18 mouse cellular contexts compared by ENCODE assay signal in the genomic region with DNA sequence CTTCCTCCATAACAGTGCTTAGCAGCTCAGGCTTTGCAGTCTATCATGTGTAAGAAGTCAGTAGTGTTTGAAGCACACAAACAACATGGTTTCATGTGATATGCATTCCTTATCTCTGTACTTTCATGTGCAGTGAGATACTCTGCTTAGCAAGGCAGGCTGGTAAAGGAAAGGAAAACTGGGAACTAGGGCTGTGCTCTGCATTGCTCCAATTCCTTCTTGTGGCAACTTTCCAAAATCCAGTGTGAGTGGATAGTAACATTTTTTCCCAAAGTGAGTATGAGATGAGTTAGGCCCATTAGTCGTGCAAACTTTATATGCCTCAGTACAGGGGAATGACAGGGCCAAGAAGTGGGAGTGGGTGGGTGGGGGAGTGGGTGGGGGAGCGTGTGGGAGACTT.
"Had no signal": no experiment of that assay in that cellular context is flagged by ENCODE, and none has a peak within 500 bp of the region (broad histone marks: within the 10 kb centered on the region; RNA-seq: fewer than 3 reads in every experiment).

No protein-coding gene starts in this region.

- H3K4me2 ChIP-seq: limb, embryonic 12.5 days; liver, embryonic 13.5 days; neural tube, embryonic 12.5 days had no signal

- ATAC-seq: liver, postnatal 0 days; lung, postnatal 0 days had no signal

- H3K4me1 ChIP-seq: limb, embryonic 12.5 days; liver, embryonic 13.5 days had no signal

- H3K36me3 ChIP-seq: limb, embryonic 12.5 days; liver, embryonic 13.5 days; midbrain, embryonic 10.5 days; neural tube, embryonic 12.5 days had no signal

- H3K4me3 ChIP-seq: limb, embryonic 12.5 days; liver, embryonic 13.5 days; midbrain, embryonic 10.5 days; myocyte; neural tube, embryonic 12.5 days had no signal

- H3K27me3 ChIP-seq: limb, embryonic 12.5 days; liver, embryonic 13.5 days; neural tube, embryonic 12.5 days had no signal

- H3K27ac ChIP-seq: kidney, postnatal 0 days; limb, embryonic 12.5 days; liver, embryonic 13.5 days; midbrain, embryonic 10.5 days; neural tube, embryonic 12.5 days had no signal

- DNase-seq: kidney, adult 18-20 months; kidney, postnatal 36 days; layer of hippocampus, adult 9-11 months; layer of hippocampus, postnatal 36 days; liver; liver, embryonic 13.5 days; liver, postnatal 0 days; lung, postnatal 36 days; midbrain, embryonic 14.5 days; right cerebral cortex, adult 18-20 months; right cerebral cortex, postnatal 25 days; thymus, postnatal 36 days had no signal

- H3K9ac ChIP-seq: limb, embryonic 12.5 days; liver, embryonic 13.5 days; liver, postnatal 0 days; neural tube, embryonic 12.5 days had no signal

- H3K9me3 ChIP-seq: limb, embryonic 12.5 days; liver, embryonic 13.5 days; neural tube, embryonic 12.5 days had no signal
